Mouse (Mus musculus) left cerebral cortex, adult 11 months (tissue): ENCODE data around the gene Gdpd1.
"Not testable (repeated sequence)": the region's sequence is repeated elsewhere in the genome, so short reads cannot be mapped to it uniquely, and the experiment has no call there.

ENCODE experiments used
- DNase-seq: peaks from one replicate; pipeline ENCODE4 v3.0.0; 2022; ENCODE audit warnings: low spot score

Gdpd1 gene

GRCm38 (mm10) chr11:87026096-87026875, 47.6 kb downstream of the Gdpd1 start:
- no peak for DNase-seq

GRCm38 (mm10) chr11:87025351-87025750, 48.5 kb downstream of the Gdpd1 start:
- no peak for DNase-seq

- DNase-seq, result not testable (repeated sequence)
Observed at GRCm38 (mm10) chr11:87023240-87023639, 50.6 kb downstream of the Gdpd1 start.

GRCm38 (mm10) chr11:87022765-87023164, 51.1 kb downstream of the Gdpd1 start:
- DNase-seq, result no peak

- DNase-seq, result no peak
Observed at GRCm38 (mm10) chr11:87021551-87021950, 52.3 kb downstream of the Gdpd1 start.

GRCm38 (mm10) chr11:87020449-87020848, 53.4 kb downstream of the Gdpd1 start:
- no peak for DNase-seq

- DNase-seq, result no peak
Observed at GRCm38 (mm10) chr11:87019431-87019830, 54.4 kb downstream of the Gdpd1 start.

GRCm38 (mm10) chr11:87018081-87018480, 55.8 kb downstream of the Gdpd1 start:
- DNase-seq, result no peak

- no peak for DNase-seq
Observed at GRCm38 (mm10) chr11:87015691-87016090, 58.2 kb downstream of the Gdpd1 start.

GRCm38 (mm10) chr11:87010476-87010875, 63.4 kb downstream of the Gdpd1 start:
- DNase-seq, result peak; percentile 68

- DNase-seq, result no peak
Observed at GRCm38 (mm10) chr11:87007371-87007770, 66.5 kb downstream of the Gdpd1 start.

GRCm38 (mm10) chr11:87004960-87005755, 68.7 kb downstream of the Gdpd1 start:
- no peak for DNase-seq

- no peak for DNase-seq
Observed at GRCm38 (mm10) chr11:87002078-87002829, 71.6 kb downstream of the Gdpd1 start.

- DNase-seq, result no peak
Observed at GRCm38 (mm10) chr11:87001217-87001616, 72.6 kb downstream of the Gdpd1 start.

- no peak for DNase-seq
Observed at GRCm38 (mm10) chr11:86996266-86996665, 77.6 kb downstream of the Gdpd1 start.

- DNase-seq, result peak; percentile 78
Observed at GRCm38 (mm10) chr11:86995625-86996221, 78.1 kb downstream of the Gdpd1 start.

GRCm38 (mm10) chr11:86994791-86995624, 78.9 kb downstream of the Gdpd1 start:
- no peak for DNase-seq

GRCm38 (mm10) chr11:86994330-86994729, 79.5 kb downstream of the Gdpd1 start:
- no peak for DNase-seq

GRCm38 (mm10) chr11:86993041-86994037, 80.5 kb downstream of the Gdpd1 start, which contains the start of gene Ypel2:
Ypel2 (minus strand) TSS chr11:86993707.
- peak; percentile 96 for DNase-seq
